Mouse (Mus musculus): ENCODE measurements around the gene Kcmf1.

The Kcmf1 gene

GRCm38 (mm10) chr6:72899781-72900681, at the start of gene Kcmf1:
Gene Kcmf1 (minus strand): TSS chr6:72899979.
- DNase-seq (ENCODE audit: low spot score in 2 of 2): peak; percentile 76 to 80

- peak; percentile 80 to 90 for DNase-seq (ENCODE audit: low spot score in 2 of 2)
These were observed 49.5 kb upstream of the Kcmf1 start for GRCm38 (mm10) chr6:72949161-72949756.

GRCm38 (mm10) chr6:72948392-72948791, 48.6 kb upstream of the Kcmf1 start:
- DNase-seq (ENCODE audit: low spot score in 2 of 2): no peak

GRCm38 (mm10) chr6:72947960-72948359, 48.2 kb upstream of the Kcmf1 start:
- DNase-seq (ENCODE audit: low spot score in 2 of 2): no peak

GRCm38 (mm10) chr6:72940493-72940892, 40.7 kb upstream of the Kcmf1 start:
- DNase-seq (ENCODE audit: low spot score in 2 of 2): peak; percentile 68 to 82

GRCm38 (mm10) chr6:72937859-72938258, 38.1 kb upstream of the Kcmf1 start:
- DNase-seq (ENCODE audit: low spot score in 2 of 2): no peak

- no peak for DNase-seq (ENCODE audit: low spot score in 2 of 2)
These were observed 37.7 kb upstream of the Kcmf1 start for GRCm38 (mm10) chr6:72937430-72937829.

- no peak for DNase-seq (ENCODE audit: low spot score in 2 of 2)
These were observed 33.2 kb upstream of the Kcmf1 start for GRCm38 (mm10) chr6:72932955-72933354.

GRCm38 (mm10) chr6:72931533-72931932, 31.8 kb upstream of the Kcmf1 start:
- no peak for DNase-seq (ENCODE audit: low spot score in 2 of 2)

GRCm38 (mm10) chr6:72929795-72930398, 30.1 kb upstream of the Kcmf1 start:
- DNase-seq (ENCODE audit: low spot score in 2 of 2): no peak

GRCm38 (mm10) chr6:72926755-72927482, 27.1 kb upstream of the Kcmf1 start:
- no peak for DNase-seq (ENCODE audit: low spot score in 2 of 2)

GRCm38 (mm10) chr6:72926031-72926430, 26.3 kb upstream of the Kcmf1 start:
- no peak for DNase-seq (ENCODE audit: low spot score in 2 of 2)

- no peak for DNase-seq (ENCODE audit: low spot score in 2 of 2)
These were observed 23.6 kb upstream of the Kcmf1 start for GRCm38 (mm10) chr6:72923381-72923780.

GRCm38 (mm10) chr6:72921081-72921480, 21.3 kb upstream of the Kcmf1 start:
- no peak for DNase-seq (ENCODE audit: low spot score in 2 of 2)

GRCm38 (mm10) chr6:72918510-72919033, 18.8 kb upstream of the Kcmf1 start:
- no peak for DNase-seq (ENCODE audit: low spot score in 2 of 2)

- no peak for DNase-seq (ENCODE audit: low spot score in 2 of 2)
These were observed 16.6 kb upstream of the Kcmf1 start for GRCm38 (mm10) chr6:72916330-72916729.

- DNase-seq (ENCODE audit: low spot score in 2 of 2): no peak
These were observed 14.4 kb upstream of the Kcmf1 start for GRCm38 (mm10) chr6:72914087-72914749.

GRCm38 (mm10) chr6:72911261-72911660, 11.5 kb upstream of the Kcmf1 start:
- no peak for DNase-seq (ENCODE audit: low spot score in 2 of 2)

- DNase-seq (ENCODE audit: low spot score in 2 of 2): no peak
These were observed 2.6 kb upstream of the Kcmf1 start for GRCm38 (mm10) chr6:72902254-72902990.

- DNase-seq (ENCODE audit: low spot score in 2 of 2): no peak
These were observed 1.2 kb upstream of the Kcmf1 start for GRCm38 (mm10) chr6:72900952-72901351.
